Mouse (Mus musculus): ENCODE measurements around the gene Fads3. TPM values are rescaled to one million over a fixed set of nuclear protein-coding genes. Genes with fewer than 3 reads are reported as not detected.

Gene Fads3
- polyA plus RNA-seq, 2 experiments, result 10.6 to 40.8 TPM

GRCm38 (mm10) chr19:10071166-10071565, 29.8 kb downstream of the Fads3 start:
- Histone ChIP-seq H3K9ac (ENCODE audit: low read depth, low read length, severe bottlenecking) (no peak overlapping the region), H3K4me1 (ENCODE audit: control insufficient read depth, insufficient read depth, low read length) (no peaks in the 10 kb centered on the region), H3K4me2 (replicated peaks; ENCODE audit: low read depth, low read length, severe bottlenecking) (no peak overlapping the region), H3K4me3 (replicated peaks; ENCODE audit: low read length) (no peak overlapping the region), H3K36me3 (ENCODE audit: control insufficient read depth, insufficient read depth, low read length) (peaks cover 92% of the 10 kb centered on the region), H3K27ac (replicated peaks; ENCODE audit: low read depth, low read length) (no peak overlapping the region), H3K9me3 (ENCODE audit: control insufficient read depth, low read length) (no peaks in the 10 kb centered on the region), H3K27me3 (ENCODE audit: control insufficient read depth, insufficient read depth, low read length) (no peaks in the 10 kb centered on the region)
- DNase-seq (ENCODE audit: low spot score), result no peak
- ATAC-seq (ENCODE audit: low FRiP score, low read depth), result no peak
- WGBS, result 83% methylated on average over 5 of the region's 5 CpGs
- no peak for TF ChIP-seq POLR2A (IDR thresholded peaks at IDR 0.05; ENCODE audit: borderline replicate concordance, extremely low read depth, insufficient read depth, insufficient read length)

DNA sequence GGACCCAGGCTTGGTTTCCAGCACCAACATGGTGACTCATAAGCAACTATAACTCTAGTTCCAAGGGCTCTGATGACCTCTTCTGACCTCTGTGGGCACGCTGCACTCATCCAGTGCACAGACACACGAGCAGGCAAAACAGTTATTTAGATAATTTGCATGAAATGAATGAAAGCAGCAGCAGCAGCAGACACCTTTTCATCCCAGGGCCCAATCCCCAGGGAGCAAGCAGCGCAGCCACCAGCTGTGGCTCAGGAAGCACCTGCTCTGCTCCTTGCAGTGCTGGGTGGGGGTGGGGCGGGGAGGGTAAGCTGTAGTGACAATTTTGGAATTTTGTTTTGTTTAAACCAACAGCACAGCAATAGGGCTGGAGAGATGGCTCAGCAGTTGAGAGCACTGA, 30.5 kb downstream of the Fads3 start:
- Histone ChIP-seq H3K27ac (replicated peaks; ENCODE audit: low read depth, low read length) (no peak overlapping the region), H3K4me1 (ENCODE audit: control insufficient read depth, insufficient read depth, low read length) (no peaks in the 10 kb centered on the region), H3K4me3 (replicated peaks; ENCODE audit: low read length) (no peak overlapping the region), H3K9ac (ENCODE audit: low read depth, low read length, severe bottlenecking) (no peak overlapping the region), H3K4me2 (replicated peaks; ENCODE audit: low read depth, low read length, severe bottlenecking) (no peak overlapping the region), H3K27me3 (ENCODE audit: control insufficient read depth, insufficient read depth, low read length) (no peaks in the 10 kb centered on the region), H3K36me3 (ENCODE audit: control insufficient read depth, insufficient read depth, low read length) (peaks cover 92% of the 10 kb centered on the region), H3K9me3 (ENCODE audit: control insufficient read depth, low read length) (no peaks in the 10 kb centered on the region)
- DNase-seq (ENCODE audit: low spot score) (no peak), ATAC-seq (ENCODE audit: low FRiP score, low read depth) (no peak)
- TF ChIP-seq POLR2A (IDR thresholded peaks at IDR 0.05; ENCODE audit: borderline replicate concordance, extremely low read depth, insufficient read depth, insufficient read length), result no peak
- WGBS, result 81% methylated on average over 4 of the region's 4 CpGs

DNA sequence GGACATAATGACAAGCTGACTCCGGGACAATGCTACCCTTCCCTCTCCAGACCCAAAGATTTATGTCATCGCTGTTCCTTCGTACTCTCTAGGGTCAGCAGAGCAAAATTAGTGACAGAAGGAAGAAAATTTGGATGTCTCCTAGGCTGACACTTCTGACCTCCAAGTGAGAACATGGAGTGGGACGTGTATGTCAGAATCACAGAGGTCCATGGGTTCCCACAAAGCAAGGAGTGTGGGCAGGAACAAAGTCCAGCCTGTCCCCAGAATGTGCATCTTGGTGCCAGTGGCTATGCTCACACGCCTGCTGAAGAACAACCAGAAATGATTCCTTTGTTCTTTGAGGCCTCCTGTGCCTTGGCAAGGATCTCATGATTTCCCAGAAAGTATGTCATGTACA, 31.8 kb downstream of the Fads3 start:
- no peak for DNase-seq (ENCODE audit: low spot score)
- no peak overlapping the region for H3K4me2 ChIP-seq (replicated peaks; ENCODE audit: low read depth, low read length, severe bottlenecking)
- H3K9ac ChIP-seq (ENCODE audit: low read depth, low read length, severe bottlenecking), result no peak overlapping the region
- H3K27ac ChIP-seq (replicated peaks; ENCODE audit: low read depth, low read length), result no peak overlapping the region
- no peak for TF ChIP-seq POLR2A (IDR thresholded peaks at IDR 0.05; ENCODE audit: borderline replicate concordance, extremely low read depth, insufficient read depth, insufficient read length)
- H3K4me1 ChIP-seq (ENCODE audit: control insufficient read depth, insufficient read depth, low read length), result no peaks in the 10 kb centered on the region
- H3K9me3 ChIP-seq (ENCODE audit: control insufficient read depth, low read length), result no peaks in the 10 kb centered on the region
- WGBS, result 90% methylated on average over 5 of the region's 5 CpGs
- H3K36me3 ChIP-seq (ENCODE audit: control insufficient read depth, insufficient read depth, low read length), result peaks cover 90% of the 10 kb centered on the region
- no peaks in the 10 kb centered on the region for H3K27me3 ChIP-seq (ENCODE audit: control insufficient read depth, insufficient read depth, low read length)
- no peak overlapping the region for H3K4me3 ChIP-seq (replicated peaks; ENCODE audit: low read length)
- ATAC-seq (ENCODE audit: low FRiP score, low read depth), result no peak

DNA sequence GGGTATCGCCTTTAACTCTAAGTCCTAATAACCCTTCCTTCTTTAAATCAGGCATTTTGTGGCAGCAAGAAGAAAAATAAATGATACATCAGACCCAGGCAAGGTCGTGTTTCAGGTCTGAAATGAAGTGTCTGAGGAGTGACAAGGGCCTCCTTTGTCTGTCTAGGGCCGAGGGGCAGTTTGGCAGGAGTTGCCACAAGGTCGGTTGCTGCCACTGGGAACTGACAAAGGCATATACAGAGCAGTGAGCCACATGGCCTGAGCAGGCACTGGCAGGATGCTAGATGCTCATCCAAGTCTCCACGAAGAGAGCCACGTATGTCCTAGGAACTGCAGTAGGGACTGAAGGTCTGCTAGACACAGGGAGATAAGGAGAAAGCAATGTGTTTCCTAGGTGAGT, 37.0 kb downstream of the Fads3 start:
- Histone ChIP-seq H3K4me1 (ENCODE audit: control insufficient read depth, insufficient read depth, low read length) (peaks cover 3% of the 10 kb centered on the region; the same call in 1 of the 2 replicates), H3K9me3 (ENCODE audit: control insufficient read depth, low read length) (no peaks in the 10 kb centered on the region), H3K27ac (replicated peaks; ENCODE audit: low read depth, low read length) (no peak overlapping the region), H3K9ac (ENCODE audit: low read depth, low read length, severe bottlenecking) (no peak overlapping the region), H3K36me3 (ENCODE audit: control insufficient read depth, insufficient read depth, low read length) (peaks cover 93% of the 10 kb centered on the region), H3K4me2 (replicated peaks; ENCODE audit: low read depth, low read length, severe bottlenecking) (no peak overlapping the region), H3K27me3 (ENCODE audit: control insufficient read depth, insufficient read depth, low read length) (no peaks in the 10 kb centered on the region), H3K4me3 (replicated peaks; ENCODE audit: low read length) (no peak overlapping the region)
- ATAC-seq (ENCODE audit: low FRiP score, low read depth) (no peak), DNase-seq (ENCODE audit: low spot score) (no peak)
- WGBS, result 82% methylated on average over 6 of the region's 6 CpGs
- no peak for TF ChIP-seq POLR2A (IDR thresholded peaks at IDR 0.05; ENCODE audit: borderline replicate concordance, extremely low read depth, insufficient read depth, insufficient read length)

DNA sequence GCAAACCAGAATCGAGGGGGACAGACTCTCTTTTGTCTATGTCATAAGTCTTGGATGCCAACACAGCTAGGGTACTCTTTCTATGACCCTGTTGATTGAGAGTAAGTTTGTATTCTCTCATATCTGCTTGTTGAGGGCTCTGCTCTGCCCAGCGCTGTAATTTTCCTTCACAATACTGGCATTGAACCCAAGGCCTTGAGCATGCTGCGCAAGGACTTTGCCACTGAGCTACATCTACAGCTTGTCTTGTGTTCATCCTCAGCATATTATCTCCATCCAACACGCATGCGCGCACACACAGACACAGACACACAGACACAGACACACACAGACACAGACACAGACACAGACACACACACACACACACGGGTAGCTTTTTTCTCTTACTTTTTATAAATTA, 39.0 kb downstream of the Fads3 start:
- ATAC-seq (ENCODE audit: low FRiP score, low read depth) (no peak), DNase-seq (ENCODE audit: low spot score) (no peak)
- WGBS, result 90% methylated on average over 7 of the region's 7 CpGs
- no peaks in the 10 kb centered on the region for H3K27me3 ChIP-seq (ENCODE audit: control insufficient read depth, insufficient read depth, low read length)
- H3K9me3 ChIP-seq (ENCODE audit: control insufficient read depth, low read length), result no peaks in the 10 kb centered on the region
- H3K4me1 ChIP-seq (ENCODE audit: control insufficient read depth, insufficient read depth, low read length), result peaks cover 3% of the 10 kb centered on the region; the same call in 1 of the 2 replicates
- TF ChIP-seq POLR2A (IDR thresholded peaks at IDR 0.05; ENCODE audit: borderline replicate concordance, extremely low read depth, insufficient read depth, insufficient read length), result no peak
- no peak overlapping the region for H3K4me2 ChIP-seq (replicated peaks; ENCODE audit: low read depth, low read length, severe bottlenecking)
- H3K9ac ChIP-seq (ENCODE audit: low read depth, low read length, severe bottlenecking), result no peak overlapping the region
- H3K36me3 ChIP-seq (ENCODE audit: control insufficient read depth, insufficient read depth, low read length), result peaks cover 89% of the 10 kb centered on the region
- no peak overlapping the region for H3K27ac ChIP-seq (replicated peaks; ENCODE audit: low read depth, low read length)
- H3K4me3 ChIP-seq (replicated peaks; ENCODE audit: low read length), result no peak overlapping the region

GRCm38 (mm10) chr19:10082105-10082504, 40.7 kb downstream of the Fads3 start:
- DNase-seq (ENCODE audit: low spot score) (no peak), ATAC-seq (ENCODE audit: low FRiP score, low read depth) (no peak)
- Histone ChIP-seq H3K4me2 (replicated peaks; ENCODE audit: low read depth, low read length, severe bottlenecking) (no peak overlapping the region), H3K4me3 (replicated peaks; ENCODE audit: low read length) (no peak overlapping the region), H3K9ac (ENCODE audit: low read depth, low read length, severe bottlenecking) (no peak overlapping the region), H3K27ac (replicated peaks; ENCODE audit: low read depth, low read length) (no peak overlapping the region), H3K9me3 (ENCODE audit: control insufficient read depth, low read length) (no peaks in the 10 kb centered on the region), H3K36me3 (ENCODE audit: control insufficient read depth, insufficient read depth, low read length) (peaks cover 90% of the 10 kb centered on the region), H3K4me1 (ENCODE audit: control insufficient read depth, insufficient read depth, low read length) (peaks cover 3% of the 10 kb centered on the region; the same call in 1 of the 2 replicates), H3K27me3 (ENCODE audit: control insufficient read depth, insufficient read depth, low read length) (no peaks in the 10 kb centered on the region)
- 81% methylated on average over 3 of the region's 3 CpGs for WGBS
- TF ChIP-seq POLR2A (IDR thresholded peaks at IDR 0.05; ENCODE audit: borderline replicate concordance, extremely low read depth, insufficient read depth, insufficient read length), result no peak
